Mouse (Mus musculus): ENCODE measurements at regions not wholly inside any gene's neighbourhood (a gene's known extent, or its start where the extent isn't known, plus 50 kb on each side); places are given as distances from the start of the nearest gene placed in this dataset.

DNA sequence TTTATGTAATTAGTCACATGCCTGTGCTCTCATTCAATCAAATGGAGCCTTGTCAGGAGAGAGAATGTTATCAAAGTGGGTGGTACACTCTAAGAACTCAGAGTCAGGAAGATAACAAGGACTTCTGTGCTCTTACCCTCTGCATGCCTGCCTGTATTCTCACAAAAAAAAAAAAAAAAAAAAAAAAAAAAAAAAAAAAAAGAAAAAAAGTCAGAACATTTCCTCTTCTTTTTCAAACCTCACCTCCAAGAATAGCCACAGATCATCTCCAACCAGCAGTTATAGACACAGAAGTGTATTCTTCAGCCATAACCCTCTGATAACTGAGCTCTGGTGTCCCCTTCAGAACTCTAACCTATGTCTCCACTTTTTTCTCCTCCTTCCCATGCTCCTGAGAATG lies 77.5 kb downstream of the Abo start:
- TF ChIP-seq CTCF (IDR thresholded peaks at IDR 0.05 in 2 of 3, conservative IDR thresholded peaks at IDR 0.05 in 1 of 3; ENCODE audit: control insufficient read depth in 1 of 3, insufficient read depth in 1 of 3, low read depth in 2 of 3, low read length in 3 of 3, poor library complexity in 1 of 3, severe bottlenecking in 1 of 3): no peak
- TF ChIP-seq POLR2A (IDR thresholded peaks at IDR 0.05; ENCODE audit: control insufficient read depth in 1 of 2, insufficient read depth in 1 of 2, low read depth in 1 of 2, low read length in 2 of 2, poor library complexity in 1 of 2): no peak
- TF ChIP-seq NELFE (IDR thresholded peaks at IDR 0.05; ENCODE audit: low read depth, low read length): no peak
- no peak for TF ChIP-seq MAZ (IDR thresholded peaks at IDR 0.05; ENCODE audit: low read depth, low read length)
- TF ChIP-seq TBP (IDR thresholded peaks at IDR 0.05; ENCODE audit: low read depth, low read length): no peak
- no peak for TF ChIP-seq GATA1 (IDR thresholded peaks at IDR 0.05; ENCODE audit: low read depth, low read length)
- TF ChIP-seq KAT2A (conservative IDR thresholded peaks at IDR 0.05; ENCODE audit: low read depth, low read length): no peak
- no peak for TF ChIP-seq NRF1 (IDR thresholded peaks at IDR 0.05; ENCODE audit: insufficient read depth, low read depth, low read length, poor library complexity, severe bottlenecking)
- no peak for TF ChIP-seq RCOR1 (IDR thresholded peaks at IDR 0.05; ENCODE audit: low read depth, low read length)
- no peak for TF ChIP-seq MAFK (IDR thresholded peaks at IDR 0.05; ENCODE audit: borderline replicate concordance, low read depth, low read length)
- no peak for TF ChIP-seq ZKSCAN1 (IDR thresholded peaks at IDR 0.05; ENCODE audit: low read depth, low read length)
- no peak for TF ChIP-seq USF2 (IDR thresholded peaks at IDR 0.05; ENCODE audit: borderline replicate concordance in 1 of 2, insufficient read depth in 1 of 2, low read depth in 1 of 2, low read length in 2 of 2)
- no peak for TF ChIP-seq EP300 (IDR thresholded peaks at IDR 0.05; ENCODE audit: low read depth in 1 of 2, low read length in 2 of 2)
- no peak for TF ChIP-seq SMC3 (IDR thresholded peaks at IDR 0.05; ENCODE audit: low read depth, low read length)
